Mouse (Mus musculus): ENCODE data around the gene Kif5a. TPM values are rescaled to one million over a fixed set of nuclear protein-coding genes. Genes with fewer than 3 reads are reported as not detected.
A peak's percentile ranks its signal among the peaks of the same experiment; 100 is the strongest.
"Not testable (repeated sequence)": the region's sequence is repeated elsewhere in the genome, so short reads cannot be mapped to it uniquely, and the experiment has no call there.

The Kif5a gene
- polyA plus RNA-seq, 2 experiments, result 0.01 to 0.11 TPM

GRCm38 (mm10) chr10:127194428-127195327, 68.5 kb downstream of the Kif5a start:
- DNase-seq (ENCODE audit: low read depth in 3 of 3, low spot score in 3 of 3) (no peak), ATAC-seq (ENCODE audit: insufficient read depth) (peak; percentile 59; the same call in 1 of the 2 replicates)
- peak overlapping the region; percentile 94 for H3K4me2 ChIP-seq (ENCODE audit: low read depth)
- H3K9me3 ChIP-seq (ENCODE audit: control insufficient read depth, low read length), result no peaks in the 10 kb centered on the region
- TF ChIP-seq CTCF (IDR thresholded peaks at IDR 0.05; ENCODE audit: low read depth), result no peak
- no peak for TF ChIP-seq EP300 (IDR thresholded peaks at IDR 0.05; ENCODE audit: low read depth)
- H3K36me3 ChIP-seq (replicated peaks; ENCODE audit: control insufficient read depth, insufficient read depth, low read depth), result peaks cover 26% of the 10 kb centered on the region
- peak overlapping the region; percentile 58 to 89 for H3K4me3 ChIP-seq (ENCODE audit: insufficient read depth in 1 of 2, low read depth in 2 of 2, low read length in 2 of 2)
- H3K27me3 ChIP-seq (ENCODE audit: control insufficient read depth, insufficient read depth, low read length), result no peaks in the 10 kb centered on the region
- 3% methylated on average over 22 of the region's 22 CpGs for WGBS (ENCODE audit: insufficient replicate concordance)
- peak overlapping the region; percentile 97 for H3K9ac ChIP-seq (replicated peaks)
- peaks cover 39% of the 10 kb centered on the region in 2 experiments for H3K4me1 ChIP-seq (replicated peaks; ENCODE audit: control insufficient read depth in 2 of 2, insufficient read depth in 2 of 2, low read length in 1 of 2)
- peak overlapping the region; percentile 82 for H3K27ac ChIP-seq

- Histone ChIP-seq H3K4me1 (replicated peaks; ENCODE audit: control insufficient read depth in 2 of 2, insufficient read depth in 2 of 2, low read length in 1 of 2) (peaks cover 39 to 50% of the 10 kb centered on the region in 2 experiments), H3K4me2 (ENCODE audit: low read depth) (peak overlapping the region; percentile 40)
Observed at GRCm38 (mm10) chr10:127193011-127193410, 70.1 kb downstream of the Kif5a start.

GRCm38 (mm10) chr10:127192057-127192328, 71.2 kb downstream of the Kif5a start:
- not testable (repeated sequence) for H3K4me2 ChIP-seq (ENCODE audit: low read depth); H3K36me3 ChIP-seq (replicated peaks; ENCODE audit: control insufficient read depth, insufficient read depth, low read depth); H3K9ac ChIP-seq (replicated peaks); ATAC-seq (ENCODE audit: insufficient read depth); H3K4me3 ChIP-seq (ENCODE audit: insufficient read depth in 1 of 2, low read depth in 2 of 2, low read length in 2 of 2); H3K9me3 ChIP-seq (ENCODE audit: control insufficient read depth, low read length); H3K27me3 ChIP-seq (ENCODE audit: control insufficient read depth, insufficient read depth, low read length); DNase-seq (ENCODE audit: low read depth in 3 of 3, low spot score in 3 of 3)
- H3K4me1 ChIP-seq (replicated peaks; ENCODE audit: control insufficient read depth in 2 of 2, insufficient read depth in 2 of 2, low read length in 1 of 2), result peaks cover 39 to 50% of the 10 kb centered on the region in 2 experiments
- 65% methylated on average over 1 of the region's 1 CpGs for WGBS (ENCODE audit: insufficient replicate concordance)
- H3K27ac ChIP-seq, result peak overlapping the region; percentile 65

More at GRCm38 (mm10) chr10:127193011-127193410, 70.1 kb downstream of the Kif5a start:
- Histone ChIP-seq H3K27ac (peak overlapping the region; percentile 46), H3K9me3 (ENCODE audit: control insufficient read depth, low read length) (no peaks in the 10 kb centered on the region), H3K9ac (replicated peaks) (peak overlapping the region; percentile 2; the same call in 1 of the 2 replicates), H3K27me3 (ENCODE audit: control insufficient read depth, insufficient read depth, low read length) (no peaks in the 10 kb centered on the region), H3K36me3 (replicated peaks; ENCODE audit: control insufficient read depth, insufficient read depth, low read depth) (peaks cover 9% of the 10 kb centered on the region), H3K4me3 (ENCODE audit: insufficient read depth in 1 of 2, low read depth in 2 of 2, low read length in 2 of 2) (no peak overlapping the region)
- TF ChIP-seq CTCF (IDR thresholded peaks at IDR 0.05; ENCODE audit: low read depth), result no peak
- no peak for TF ChIP-seq EP300 (IDR thresholded peaks at IDR 0.05; ENCODE audit: low read depth)
- WGBS (ENCODE audit: insufficient replicate concordance), result 66% methylated on average over 9 of the region's 9 CpGs
- no peak for ATAC-seq (ENCODE audit: insufficient read depth)
- DNase-seq (ENCODE audit: low read depth in 3 of 3, low spot score in 3 of 3), result no peak

- Histone ChIP-seq H3K27ac (peak overlapping the region; percentile 81), H3K4me2 (ENCODE audit: low read depth) (peak overlapping the region; percentile 100)
- DNase-seq (ENCODE audit: low read depth in 3 of 3, low spot score in 3 of 3), result no peak
Observed at GRCm38 (mm10) chr10:127191191-127192056, 71.7 kb downstream of the Kif5a start.

More at GRCm38 (mm10) chr10:127191191-127192056, 71.7 kb downstream of the Kif5a start:
- Histone ChIP-seq H3K4me1 (replicated peaks; ENCODE audit: control insufficient read depth in 2 of 2, insufficient read depth in 2 of 2, low read length in 1 of 2) (peaks cover 39 to 50% of the 10 kb centered on the region in 2 experiments), H3K36me3 (replicated peaks; ENCODE audit: control insufficient read depth, insufficient read depth, low read depth) (no peaks in the 10 kb centered on the region), H3K9ac (replicated peaks) (no peak overlapping the region), H3K9me3 (ENCODE audit: control insufficient read depth, low read length) (no peaks in the 10 kb centered on the region), H3K4me3 (ENCODE audit: insufficient read depth in 1 of 2, low read depth in 2 of 2, low read length in 2 of 2) (no peak overlapping the region), H3K27me3 (ENCODE audit: control insufficient read depth, insufficient read depth, low read length) (no peaks in the 10 kb centered on the region)
- ATAC-seq (ENCODE audit: insufficient read depth), result no peak
- WGBS (ENCODE audit: insufficient replicate concordance), result 53% methylated on average over 19 of the region's 19 CpGs
- TF ChIP-seq CTCF (IDR thresholded peaks at IDR 0.05; ENCODE audit: low read depth), result no peak
- TF ChIP-seq EP300 (IDR thresholded peaks at IDR 0.05; ENCODE audit: low read depth), result no peak; the same call in 1 of the 2 replicates

Data from liver, embryonic 14.5 days (tissue).